Mouse (Mus musculus): ENCODE results near the gene Cox4i2. TPM values are rescaled to one million over a fixed set of nuclear protein-coding genes. Genes with fewer than 3 reads are reported as not detected.
A peak's percentile ranks its signal among the peaks of the same experiment; 100 is the strongest.

Cox4i2 gene
- total RNA-seq, 2 experiments from 2014 or later: not detected

GRCm38 (mm10) chr2:152733201-152733600, 20.8 kb upstream of the Cox4i2 start:
- no peak for ATAC-seq (replicated peaks; ENCODE audit: low FRiP score, poor library complexity, severe bottlenecking)

DNA sequence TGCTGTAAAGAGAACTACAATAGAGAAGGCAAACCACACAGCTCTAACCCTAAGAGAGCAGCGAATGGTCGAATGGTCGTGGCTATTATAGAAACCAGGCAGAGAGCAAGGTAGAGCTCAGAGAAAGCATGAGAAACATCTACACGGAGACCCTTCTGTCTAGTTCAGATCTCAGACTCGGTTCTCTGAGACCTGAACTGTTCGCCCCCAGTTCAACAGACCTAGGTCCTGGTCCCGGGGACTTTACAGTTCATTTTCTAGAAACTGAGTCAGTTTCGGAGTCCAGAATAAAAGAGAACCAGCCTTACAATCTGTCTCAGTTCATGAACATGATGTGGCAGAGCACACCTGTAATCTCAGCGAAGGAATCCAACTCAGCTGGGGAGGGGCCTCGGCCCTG, 19.5 kb upstream of the Cox4i2 start:
- ATAC-seq (replicated peaks; ENCODE audit: low FRiP score, poor library complexity, severe bottlenecking): no peak

DNA sequence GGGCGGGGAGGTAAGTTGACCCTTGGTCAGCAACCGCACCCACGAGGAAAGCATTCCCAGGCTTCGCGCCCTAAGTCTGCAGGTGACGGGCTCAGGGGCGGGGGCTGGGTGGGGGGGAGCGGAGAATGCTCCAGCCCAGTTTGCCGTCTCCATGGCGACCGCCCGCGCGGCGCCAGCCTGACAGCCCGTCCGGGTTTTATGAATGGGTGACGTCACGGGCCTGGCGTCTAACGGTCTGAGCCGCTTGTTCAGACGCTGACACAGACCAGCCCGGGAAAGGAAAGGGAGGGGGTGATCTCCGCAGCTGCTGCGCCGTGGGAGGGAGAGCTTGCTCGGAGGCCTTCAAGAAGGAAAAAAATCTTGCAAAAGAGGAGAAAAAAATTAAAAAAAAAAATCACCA, 19.0 kb upstream of the Cox4i2 start:
- no peak for ATAC-seq (replicated peaks; ENCODE audit: low FRiP score, poor library complexity, severe bottlenecking)

DNA sequence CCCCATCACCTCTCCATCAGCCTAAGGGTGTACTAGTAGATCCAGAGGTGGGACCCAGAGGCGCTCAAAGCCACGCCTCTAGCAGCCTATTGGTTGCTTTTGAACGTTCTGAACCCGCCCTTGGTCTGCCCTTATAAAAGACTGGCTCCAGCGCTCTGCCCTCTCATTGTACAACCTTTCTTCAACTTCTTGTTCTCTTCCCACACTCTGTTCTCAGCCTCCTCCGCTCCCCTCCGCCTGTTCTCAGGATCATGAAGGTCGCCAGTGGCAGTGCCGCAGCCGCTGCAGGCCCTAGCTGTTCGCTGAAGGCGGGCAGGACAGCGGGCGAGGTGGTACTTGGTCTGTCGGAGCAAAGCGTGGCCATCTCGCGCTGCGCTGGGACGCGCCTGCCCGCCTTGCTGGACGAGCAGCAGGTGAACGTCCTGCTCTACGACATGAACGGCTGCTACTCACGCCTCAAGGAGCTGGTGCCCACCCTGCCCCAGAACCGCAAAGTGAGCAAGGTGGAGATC, 17.8 kb upstream of the Cox4i2 start, which contains the start of gene Id1:
Id1 (plus strand) TSS at position 162 of the 512 bp plus-strand sequence.
- ATAC-seq (replicated peaks; ENCODE audit: low FRiP score, poor library complexity, severe bottlenecking): peak; percentile 60; the same call in 1 of the 2 replicates

DNA sequence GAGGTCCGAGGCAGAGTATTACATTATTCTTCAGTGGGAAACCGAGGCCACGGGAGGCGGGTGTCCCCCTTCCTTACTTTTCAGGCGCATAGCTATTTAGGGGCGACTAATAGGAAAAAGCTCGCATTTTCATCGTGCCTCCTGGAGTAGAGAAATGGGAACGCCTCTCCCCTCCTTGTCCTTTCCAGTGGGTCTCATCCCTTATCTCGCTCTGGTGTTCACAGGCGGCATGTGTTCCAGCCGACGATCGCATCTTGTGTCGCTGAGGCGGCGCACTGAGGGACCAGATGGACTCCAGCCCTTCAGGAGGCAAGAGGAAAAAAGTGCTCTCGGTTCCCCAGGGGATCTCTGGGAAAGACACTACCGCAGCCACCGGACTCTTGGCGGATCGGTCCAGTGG, 17.2 kb upstream of the Cox4i2 start:
- ATAC-seq (replicated peaks; ENCODE audit: low FRiP score, poor library complexity, severe bottlenecking): no peak

GRCm38 (mm10) chr2:152737306-152738221, 16.4 kb upstream of the Cox4i2 start:
- ATAC-seq (replicated peaks; ENCODE audit: low FRiP score, poor library complexity, severe bottlenecking): no peak

GRCm38 (mm10) chr2:152738341-152738740, 15.6 kb upstream of the Cox4i2 start:
- ATAC-seq (replicated peaks; ENCODE audit: low FRiP score, poor library complexity, severe bottlenecking): no peak

- no peak for ATAC-seq (replicated peaks; ENCODE audit: low FRiP score, poor library complexity, severe bottlenecking)
Measured at GRCm38 (mm10) chr2:152739031-152739841, 14.7 kb upstream of the Cox4i2 start.

- ATAC-seq (replicated peaks; ENCODE audit: low FRiP score, poor library complexity, severe bottlenecking): no peak
Measured at GRCm38 (mm10) chr2:152739842-152740260, 14.1 kb upstream of the Cox4i2 start.

- no peak for ATAC-seq (replicated peaks; ENCODE audit: low FRiP score, poor library complexity, severe bottlenecking)
Measured at GRCm38 (mm10) chr2:152740490-152740889, 13.5 kb upstream of the Cox4i2 start.

DNA sequence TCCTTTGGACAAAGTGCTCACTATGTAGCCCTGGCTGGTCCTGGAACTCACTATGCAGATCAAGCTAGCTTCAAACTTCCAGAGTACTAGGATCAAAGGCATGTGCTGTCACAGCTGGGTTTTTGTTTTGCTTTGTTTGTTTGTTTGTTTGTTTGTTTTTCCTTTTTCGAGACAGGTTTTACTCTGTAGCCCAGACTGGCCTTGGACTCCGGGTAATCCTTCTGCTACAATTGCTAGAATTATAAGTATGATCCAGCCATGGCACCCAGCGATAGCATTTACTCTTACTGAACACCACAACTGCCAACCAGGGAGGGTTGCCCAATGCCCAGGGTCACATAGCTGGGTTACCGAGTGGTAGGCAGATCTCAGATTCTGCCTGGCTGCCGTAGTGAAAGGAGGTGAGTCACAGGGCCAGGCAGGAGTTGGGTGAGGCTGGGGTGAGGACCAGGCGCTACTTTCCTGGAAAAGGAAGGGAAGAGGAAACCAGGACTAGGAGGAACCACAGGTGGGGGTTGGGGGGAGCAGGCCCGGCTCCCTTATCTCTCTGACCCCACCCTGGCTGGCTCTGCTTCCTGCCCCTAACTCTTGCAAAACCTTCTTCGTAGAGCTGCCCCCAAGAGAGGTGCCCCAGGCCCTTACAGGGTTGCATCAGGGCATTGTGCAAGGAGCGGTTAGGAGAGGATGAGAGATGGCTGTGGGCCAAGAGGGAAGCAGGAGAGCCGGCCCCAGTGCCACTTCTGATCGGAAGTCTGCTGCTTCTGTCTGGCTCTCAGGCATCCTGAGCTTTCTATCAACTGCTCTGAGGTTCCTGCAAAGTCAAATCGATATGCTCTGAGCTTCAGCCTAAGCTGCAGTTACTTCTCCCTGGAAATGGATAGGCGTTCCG, 12.6 kb upstream of the Cox4i2 start:
- ATAC-seq (replicated peaks; ENCODE audit: low FRiP score, poor library complexity, severe bottlenecking): no peak

DNA sequence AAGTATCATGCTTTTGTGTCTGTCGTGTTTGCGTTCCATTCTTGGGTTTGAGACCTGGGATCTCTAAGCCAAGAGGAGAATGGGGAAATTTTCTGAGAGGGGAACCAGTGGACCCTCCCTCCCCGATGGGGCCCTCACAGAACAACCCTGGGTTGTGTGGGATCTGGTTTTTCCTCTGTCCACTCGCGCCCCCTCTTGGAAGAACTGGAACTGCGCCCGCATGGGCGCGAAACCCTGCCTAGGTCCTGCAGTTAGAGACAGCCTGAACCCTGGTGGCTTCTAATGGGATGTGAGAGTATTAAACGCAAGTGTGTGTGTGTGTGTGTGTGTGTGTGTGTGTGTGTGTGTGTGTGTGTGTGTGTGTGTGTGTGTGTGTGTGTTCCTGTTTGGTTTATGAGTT, 11.5 kb upstream of the Cox4i2 start:
- peak; percentile 63; the same call in 1 of the 2 replicates for ATAC-seq (replicated peaks; ENCODE audit: low FRiP score, poor library complexity, severe bottlenecking)

DNA sequence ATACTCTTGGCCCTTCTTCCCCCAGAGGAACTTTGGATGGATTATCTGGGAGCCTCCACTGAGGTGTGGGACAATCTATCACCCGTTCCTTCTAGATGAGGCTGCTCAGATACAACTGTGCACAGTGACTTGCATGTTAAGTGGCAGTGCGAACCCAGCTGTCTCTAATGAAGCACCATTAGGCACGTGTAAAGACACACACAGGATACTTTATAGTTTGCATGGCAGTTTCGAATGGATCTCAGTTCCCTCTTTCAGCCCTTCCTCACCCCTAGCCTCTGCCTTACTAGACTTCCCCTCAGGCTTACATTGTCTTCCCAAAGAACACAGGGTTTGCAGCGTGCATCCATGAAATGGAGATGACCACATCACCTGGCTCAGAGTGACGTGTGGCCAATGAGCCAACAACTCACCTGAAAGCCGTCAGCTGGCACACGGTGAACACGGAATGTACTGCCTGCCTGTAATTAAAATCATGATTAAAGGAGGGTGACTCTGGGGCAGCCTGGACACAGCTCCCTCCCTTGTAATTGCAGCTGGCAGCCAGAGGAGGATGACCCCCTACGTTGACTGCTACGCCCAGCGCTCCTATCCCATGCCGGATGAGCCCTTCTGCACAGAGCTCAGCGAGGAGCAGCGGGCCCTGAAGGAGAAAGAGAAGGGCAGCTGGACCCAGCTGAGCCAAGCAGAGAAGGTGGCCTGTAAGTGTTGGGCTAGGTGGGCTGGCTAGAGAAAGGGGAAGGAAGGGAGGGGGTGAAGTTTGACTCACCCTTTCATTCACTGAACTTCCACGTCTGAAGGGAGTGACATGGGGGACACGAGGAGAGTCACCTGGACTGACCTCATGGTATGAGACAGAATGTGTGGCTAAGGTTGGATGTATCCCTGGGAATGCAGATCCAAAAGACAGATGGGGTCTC, 2.8 kb downstream of the Cox4i2 start:
- no peak for ATAC-seq (replicated peaks; ENCODE audit: low FRiP score, poor library complexity, severe bottlenecking)

DNA sequence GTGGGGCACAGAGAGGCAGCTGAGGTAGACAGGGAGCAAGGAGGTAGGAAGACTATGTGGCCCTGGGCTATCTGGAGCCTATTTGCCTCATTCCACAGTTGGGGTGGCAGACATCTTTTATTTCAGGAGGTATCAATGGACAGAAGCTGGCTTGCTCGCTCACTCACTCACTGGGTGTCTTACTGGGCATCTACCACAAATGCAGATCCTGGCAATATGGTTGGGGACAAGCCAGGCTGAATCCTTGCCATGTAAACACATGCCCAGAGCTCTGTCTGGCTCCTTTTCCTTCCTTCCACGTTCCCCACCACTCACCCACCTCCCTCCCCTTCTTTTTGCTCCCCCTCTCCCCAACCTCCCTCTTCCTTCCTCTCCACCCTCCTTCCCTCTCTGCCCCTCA, 3.5 kb downstream of the Cox4i2 start:
- ATAC-seq (replicated peaks; ENCODE audit: low FRiP score, poor library complexity, severe bottlenecking): no peak

DNA sequence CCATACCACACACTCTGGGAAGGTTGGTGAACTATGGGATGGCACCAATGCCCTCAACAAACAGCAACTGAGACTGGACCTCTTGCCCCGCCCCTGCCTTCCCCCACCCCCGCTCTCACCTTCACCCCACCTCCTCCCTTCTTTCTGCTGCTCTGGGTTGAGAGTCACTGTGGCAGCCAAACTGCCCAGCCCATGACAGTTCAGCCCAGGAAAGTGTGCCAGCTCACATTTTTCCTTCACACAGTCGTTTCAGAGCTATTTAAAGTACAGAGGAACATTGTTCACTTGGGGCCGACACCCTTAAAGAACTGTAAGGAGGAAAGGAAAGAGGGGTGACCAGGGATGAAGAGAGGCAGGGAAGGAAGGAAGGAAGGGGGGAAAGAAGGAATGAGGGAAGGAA, 4.4 kb downstream of the Cox4i2 start:
- no peak for ATAC-seq (replicated peaks; ENCODE audit: low FRiP score, poor library complexity, severe bottlenecking)

- ATAC-seq (replicated peaks; ENCODE audit: low FRiP score, poor library complexity, severe bottlenecking): no peak
Measured at GRCm38 (mm10) chr2:152763310-152763709, 9.3 kb downstream of the Cox4i2 start.

DNA sequence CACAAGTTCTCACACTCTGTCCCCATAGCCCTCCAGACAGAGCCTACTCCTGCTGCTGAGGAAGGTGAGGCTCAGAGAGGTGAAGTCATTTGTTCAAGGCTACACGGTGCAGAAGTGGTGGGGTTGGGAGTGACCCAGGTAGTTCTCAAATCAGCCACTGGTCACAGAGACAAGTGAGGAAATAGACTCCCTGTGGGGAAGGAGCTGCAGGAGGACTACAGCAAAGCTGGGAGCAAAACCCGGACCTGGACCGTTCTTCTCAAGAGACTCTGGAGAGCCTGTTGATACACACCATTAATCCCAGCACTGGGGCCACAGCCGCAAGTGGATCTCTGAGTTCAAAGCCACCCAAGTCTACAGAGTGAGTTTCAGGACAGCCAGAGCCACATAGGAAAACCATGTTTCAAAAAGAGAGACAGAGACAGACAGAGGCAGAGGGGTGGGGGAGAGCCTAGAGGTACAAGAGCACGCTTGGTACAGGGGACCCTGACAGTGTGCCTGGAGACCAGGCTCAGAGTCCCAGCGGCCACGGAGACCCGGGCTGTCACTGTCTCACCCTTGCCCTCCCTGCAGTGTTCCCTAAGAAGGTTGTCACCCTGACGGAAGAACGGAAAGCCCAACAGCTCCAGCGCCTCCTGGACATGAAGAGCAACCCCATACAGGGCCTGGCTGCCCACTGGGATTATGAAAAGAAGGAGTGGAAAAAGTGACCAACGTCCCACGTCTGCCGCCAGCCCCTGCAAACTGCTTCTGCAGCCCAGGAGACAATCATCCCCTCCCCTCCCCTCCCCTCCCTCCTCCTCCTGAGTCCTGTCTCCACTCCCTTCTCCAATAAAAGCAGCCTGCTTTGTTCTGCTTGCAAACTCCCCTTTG, 10.4 kb downstream of the Cox4i2 start:
- ATAC-seq (replicated peaks; ENCODE audit: low FRiP score, poor library complexity, severe bottlenecking): no peak

Measured in erythroid progenitor cell, adult 5-6 weeks (primary cell).